Mouse (Mus musculus): ENCODE data around the gene Itgb6.

The Itgb6 gene

GRCm38 (mm10) chr2:60722514-60722913, at the start of gene Itgb6:
Gene Itgb6, minus strand, starts transcription at chr2:60722643.
- peak; percentile 22 for DNase-seq

DNA sequence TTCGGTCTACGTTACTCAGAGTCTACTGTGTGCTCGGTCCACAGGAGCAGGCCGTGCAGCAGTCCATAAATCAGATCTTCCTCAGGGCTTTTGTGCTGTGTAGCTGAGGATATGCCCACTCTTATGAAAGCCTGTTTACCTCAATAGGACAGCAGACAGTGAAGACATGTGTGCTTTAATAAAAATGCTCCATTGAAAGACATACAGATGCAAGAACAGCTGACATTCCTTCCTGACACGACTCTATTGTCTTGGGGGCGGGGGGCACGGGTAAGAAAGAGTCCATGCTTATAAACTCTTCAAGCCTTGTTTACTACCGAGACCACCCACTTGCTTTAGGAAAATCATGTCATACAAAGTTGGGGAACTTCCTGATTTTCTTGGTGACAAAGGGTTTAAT, 44.0 kb upstream of the Itgb6 start:
- no peak for DNase-seq

DNA sequence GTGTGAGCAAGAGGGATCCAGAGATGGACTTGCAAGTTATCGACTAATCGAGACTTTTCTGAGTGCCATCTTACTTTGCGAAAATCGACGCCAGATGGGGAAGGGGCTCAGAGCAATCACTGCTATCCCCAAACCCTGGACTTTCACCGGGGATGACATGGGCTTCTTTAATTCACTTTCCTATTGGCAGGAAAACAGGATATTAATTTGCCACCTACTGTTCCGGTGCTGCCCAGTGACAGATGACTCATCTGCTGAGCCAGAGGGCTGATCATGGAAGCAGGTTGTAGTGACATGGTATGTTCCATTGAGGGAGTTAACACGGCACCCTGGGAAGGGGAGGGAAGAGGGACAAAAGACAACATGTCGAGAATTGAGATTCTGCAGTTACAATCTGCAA, 33.8 kb upstream of the Itgb6 start:
- no peak for DNase-seq

GRCm38 (mm10) chr2:60755101-60755500, 32.7 kb upstream of the Itgb6 start:
- DNase-seq: no peak

DNA sequence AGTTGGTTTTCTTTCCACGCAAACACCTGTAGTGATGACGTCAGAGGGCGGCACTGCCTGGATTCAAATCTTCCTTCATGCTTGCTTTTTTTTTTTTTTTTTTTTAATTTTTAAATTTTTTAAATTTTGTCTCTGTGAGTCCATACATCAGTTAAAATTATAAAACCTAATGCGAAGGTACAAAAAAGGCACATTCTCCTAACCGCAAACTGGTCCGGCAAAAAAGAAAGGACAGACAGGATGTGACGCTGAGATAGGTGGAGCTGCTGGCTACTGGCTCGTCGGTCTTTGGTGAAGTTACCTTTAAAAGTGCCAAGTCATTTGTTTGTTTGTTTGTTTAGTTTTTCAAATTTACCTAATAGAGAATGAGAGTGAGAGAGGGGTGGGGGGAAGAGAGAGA, 28.8 kb upstream of the Itgb6 start:
- no peak for DNase-seq

DNA sequence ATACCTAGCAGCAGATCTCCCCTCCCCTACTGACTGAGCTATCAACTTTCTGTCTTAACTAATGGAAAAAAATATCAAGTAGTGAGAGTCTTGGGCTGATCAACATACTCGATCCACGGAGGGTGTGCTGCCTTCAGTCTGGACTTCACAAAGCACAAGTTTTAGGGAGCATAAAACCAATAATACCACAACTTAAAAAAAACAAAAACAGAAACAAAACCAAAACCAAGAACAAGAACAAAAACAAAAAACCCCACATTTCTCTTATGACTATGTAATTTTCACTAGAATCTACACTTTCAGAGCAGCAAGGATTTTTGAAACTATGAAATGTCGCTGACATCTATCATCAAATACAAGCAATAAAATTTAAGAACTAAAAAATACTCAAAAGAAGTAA, 28.1 kb upstream of the Itgb6 start:
- no peak for DNase-seq

DNA sequence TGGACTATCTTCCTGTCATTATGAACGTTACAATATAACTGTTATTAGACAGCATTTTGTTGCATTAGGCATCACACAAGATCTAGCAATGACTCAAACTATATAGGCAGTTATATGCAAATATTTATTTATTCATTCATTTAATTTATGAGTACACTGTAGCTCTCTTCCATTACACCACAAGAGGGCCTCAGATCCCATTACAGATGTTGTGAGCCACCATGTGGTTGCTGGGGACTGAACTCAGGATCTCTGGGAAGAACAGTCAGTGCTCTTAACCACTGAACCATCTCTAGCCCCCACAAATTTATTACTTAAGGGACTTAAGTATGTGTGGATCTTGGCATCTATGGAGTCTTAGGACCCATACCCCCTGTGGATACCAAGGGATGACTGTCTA, 26.1 kb upstream of the Itgb6 start:
- no peak for DNase-seq

- DNase-seq: no peak
These were observed 25.1 kb upstream of the Itgb6 start for GRCm38 (mm10) chr2:60747590-60747989.

GRCm38 (mm10) chr2:60744674-60745073, 22.2 kb upstream of the Itgb6 start:
- no peak for DNase-seq

DNA sequence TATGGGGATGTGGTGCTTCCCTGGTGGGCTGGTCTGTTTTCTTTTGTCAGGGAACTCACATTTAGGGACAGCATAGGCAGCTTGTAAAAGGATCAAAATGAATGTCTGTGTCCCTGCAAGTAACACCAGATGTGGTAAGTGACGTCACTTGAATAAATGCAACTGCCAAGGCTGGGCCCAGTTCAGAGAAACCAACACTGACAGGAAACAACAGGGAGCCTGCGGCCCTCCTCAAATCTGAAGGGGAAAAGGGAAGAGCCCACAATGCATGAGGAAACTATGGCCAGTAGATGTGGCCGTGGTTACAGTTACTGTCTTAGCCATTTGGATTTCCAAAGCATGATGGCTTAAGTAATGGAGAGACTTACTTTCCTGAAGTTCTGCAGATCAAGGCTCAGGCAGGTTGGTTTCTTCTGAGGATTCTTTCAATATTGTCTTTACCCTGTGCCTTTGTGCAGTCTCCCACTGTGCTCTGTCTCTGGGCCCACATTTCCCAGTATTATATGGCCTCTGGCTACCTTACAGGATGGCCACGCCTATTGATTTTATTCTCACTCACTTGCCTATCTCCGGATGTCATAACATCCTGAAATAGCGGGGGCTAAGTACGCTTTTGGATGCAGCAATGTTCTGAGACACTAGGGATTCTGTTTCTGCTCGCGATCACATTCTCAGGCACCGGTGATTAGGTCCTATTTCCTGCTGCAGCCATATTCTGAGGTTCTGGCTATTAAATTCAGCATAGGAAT, 17.1 kb upstream of the Itgb6 start:
- no peak for DNase-seq

DNA sequence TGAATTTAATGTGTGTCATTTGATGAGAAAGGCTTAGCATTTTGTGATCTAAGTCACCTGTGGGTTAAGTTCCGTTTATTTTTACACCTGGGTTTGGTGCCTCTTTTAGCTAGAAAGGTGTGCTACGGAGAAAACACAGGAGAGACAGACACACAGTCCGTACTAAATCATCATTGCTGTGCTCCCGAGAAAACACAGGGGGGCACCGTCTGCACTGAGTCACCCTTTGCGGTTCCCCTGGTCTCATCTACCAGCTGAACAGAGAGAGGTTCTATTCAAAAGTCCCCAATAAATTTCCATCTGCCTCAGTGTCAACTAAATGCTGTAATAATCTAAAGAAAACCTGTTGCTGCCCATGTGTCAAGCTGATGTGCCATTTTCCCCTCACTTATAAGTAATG, 8.5 kb upstream of the Itgb6 start:
- DNase-seq: no peak

- no peak for DNase-seq
These were observed 7.6 kb upstream of the Itgb6 start for GRCm38 (mm10) chr2:60730024-60730423.

- no peak for DNase-seq
These were observed 6.6 kb upstream of the Itgb6 start for GRCm38 (mm10) chr2:60728902-60729585.

DNA sequence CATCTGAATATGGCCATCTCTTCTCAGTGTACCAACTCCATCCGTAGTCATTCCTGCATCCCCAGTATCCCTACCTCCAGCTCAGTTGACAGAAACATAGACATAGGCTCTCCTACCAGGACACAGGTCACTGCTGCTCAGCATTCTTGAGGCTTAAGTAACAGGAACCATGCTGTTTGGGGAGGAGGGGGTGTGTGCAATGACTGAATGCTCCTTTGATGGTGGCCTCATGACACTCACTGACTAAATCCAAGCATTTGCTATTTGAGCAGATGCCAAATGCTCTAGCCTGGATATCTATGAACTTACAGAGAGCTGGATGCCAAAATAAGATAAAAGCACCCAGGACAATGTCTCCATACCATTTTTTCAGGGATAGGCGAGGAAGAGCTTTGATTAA, 2.2 kb upstream of the Itgb6 start:
- no peak for DNase-seq

- DNase-seq: no peak
These were observed 524 bp upstream of the Itgb6 start for GRCm38 (mm10) chr2:60722967-60723366.

DNA sequence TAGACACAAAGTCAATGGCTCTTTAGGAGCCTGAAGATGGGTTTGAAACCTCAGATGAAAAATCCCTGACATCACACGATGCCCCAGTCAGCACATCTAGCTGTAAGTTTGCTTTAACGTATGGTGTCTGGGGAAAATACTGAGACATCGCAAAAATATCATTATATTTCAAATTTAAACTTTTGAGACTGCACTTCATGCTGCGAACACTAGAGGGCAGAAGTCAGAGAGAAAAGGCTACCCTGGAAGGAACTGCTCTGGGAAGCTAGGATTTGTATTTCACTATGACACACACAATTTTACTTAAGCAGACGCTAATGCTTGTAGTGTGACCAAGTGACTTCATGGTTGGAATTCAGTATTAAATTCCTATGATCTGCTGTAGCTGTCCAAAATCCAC, 1.5 kb downstream of the Itgb6 start:
- no peak for DNase-seq

DNA sequence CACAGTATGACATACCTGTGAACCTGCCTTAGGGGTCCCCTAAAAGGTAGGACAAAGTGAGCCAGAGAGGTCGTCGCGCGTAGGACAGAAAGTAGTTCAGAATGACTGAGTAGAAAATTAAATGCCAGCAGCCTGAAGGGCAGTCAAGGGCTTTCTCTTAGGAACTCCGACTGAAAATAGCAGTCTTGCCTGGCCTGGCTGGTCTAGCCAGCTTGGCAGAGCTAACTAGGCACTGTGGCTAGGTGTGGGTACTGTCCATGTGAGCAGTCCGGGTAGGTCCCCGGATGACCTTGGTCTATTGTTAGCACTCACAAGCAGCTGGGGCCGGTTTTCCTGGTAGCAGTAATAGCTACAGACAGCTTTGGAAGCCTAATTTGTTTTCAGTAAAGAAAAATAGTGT, 2.2 kb downstream of the Itgb6 start:
- DNase-seq: no peak

- peak; percentile 18 for DNase-seq
These were observed 5.1 kb downstream of the Itgb6 start for GRCm38 (mm10) chr2:60717348-60717747.

GRCm38 (mm10) chr2:60716549-60716948, 5.9 kb downstream of the Itgb6 start:
- no peak for DNase-seq

DNA sequence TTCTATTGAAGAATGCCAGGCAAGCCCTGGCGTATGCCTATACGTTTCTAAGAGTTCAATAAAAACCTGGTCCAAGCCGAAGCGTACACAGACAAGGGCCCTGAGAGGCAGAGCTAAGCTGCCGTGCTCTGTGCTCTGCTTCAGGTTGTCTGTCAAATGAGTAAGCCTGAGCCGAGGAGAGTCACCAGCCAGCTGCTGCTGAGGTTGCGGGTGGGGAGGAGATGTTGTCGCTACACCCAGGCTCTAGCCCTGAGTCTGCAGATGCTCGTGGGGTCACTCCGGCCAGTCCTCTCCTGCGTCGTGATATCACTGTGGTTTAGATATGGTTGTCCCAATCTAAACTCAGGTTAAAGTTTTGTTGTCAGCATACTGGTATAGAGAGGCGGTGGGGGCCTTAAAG, 6.7 kb downstream of the Itgb6 start:
- no peak for DNase-seq

GRCm38 (mm10) chr2:60714971-60715502, 7.4 kb downstream of the Itgb6 start:
- DNase-seq: no peak

GRCm38 (mm10) chr2:60714475-60714874, 8.0 kb downstream of the Itgb6 start:
- no peak for DNase-seq

GRCm38 (mm10) chr2:60713857-60714256, 8.6 kb downstream of the Itgb6 start:
- no peak for DNase-seq

- no peak for DNase-seq
These were observed 9.6 kb downstream of the Itgb6 start for GRCm38 (mm10) chr2:60712891-60713290.

DNA sequence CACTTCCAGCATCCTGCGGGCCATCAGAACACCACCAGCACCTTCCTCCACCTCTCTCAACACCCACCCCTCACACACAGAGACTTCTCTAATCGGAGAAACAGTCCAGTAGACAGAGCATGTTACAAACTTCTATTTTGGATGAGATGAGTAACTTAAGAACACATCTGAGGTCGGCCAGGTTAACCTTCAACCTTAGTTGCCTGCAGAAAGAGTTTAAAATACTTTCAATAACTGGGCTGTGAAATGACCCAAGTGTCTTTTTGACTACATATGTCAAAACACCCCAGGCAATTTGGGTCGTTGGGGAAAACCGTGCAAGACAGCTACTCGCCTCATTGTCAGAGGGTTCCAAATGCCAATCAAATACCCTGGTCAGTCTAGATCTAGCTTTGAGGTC, 10.0 kb downstream of the Itgb6 start:
- DNase-seq: no peak

Measured in right cerebral cortex, postnatal 25 days (tissue).